Mouse (Mus musculus) heart, postnatal 0 days (tissue): Measurements from ENCODE around the gene Utf1. TPM values are rescaled to one million over a fixed set of nuclear protein-coding genes. Genes with fewer than 3 reads are reported as not detected.

Source experiments
- ATAC-seq: fragments of 200-750 bp; cut with Nextera tagmentation; 2 replicates; pipeline ENCODE4 v1.8.0; 2017; ENCODE audit warnings: low read depth, moderate number of reproducible peaks, moderate library complexity; ENCODE audit not compliant: insufficient read depth
- DNase-seq: peaks from one replicate; pipeline ENCODE4 v3.0.0-alpha.2; 2016; ENCODE audit warnings: low spot score
- H3K27ac ChIP-seq: fragments of 300-500 bp; sonication (generic); 2 replicates; pipeline ENCODE4 v1.5.1; 2014; ENCODE audit warnings: low read depth, mild to moderate bottlenecking
- H3K27me3 ChIP-seq: fragments of 300-500 bp; sonication (generic); 2 replicates; pipeline ENCODE4 v1.6.1; 2014; ENCODE audit warnings: low read length, mixed read lengths; ENCODE audit not compliant: control insufficient read depth, insufficient read depth
- H3K36me3 ChIP-seq: fragments of 300-500 bp; sonication (generic); replicated peaks from 2 replicates; pipeline ENCODE4 v1.6.1; 2014; ENCODE audit warnings: low read length, mixed read lengths; ENCODE audit not compliant: control insufficient read depth, insufficient read depth
- H3K4me1 ChIP-seq: fragments of 300-500 bp; sonication (generic); 2 replicates; pipeline ENCODE4 v1.6.1; 2014; ENCODE audit warnings: antibody characterized with exemption; ENCODE audit not compliant: control insufficient read depth, insufficient read depth
- H3K4me2 ChIP-seq: fragments of 300-500 bp; sonication (generic); 2 replicates; pipeline ENCODE4 v1.6.1; 2014; ENCODE audit warnings: low read depth, mild to moderate bottlenecking, low read length, moderate library complexity
- H3K4me3 ChIP-seq: fragments of 300-500 bp; sonication (generic); 2 replicates; pipeline ENCODE4 v1.5.1; 2014; ENCODE audit warnings: low read depth, low read length
- H3K9ac ChIP-seq: fragments of 300-500 bp; sonication (generic); replicated peaks from 2 replicates; pipeline ENCODE4 v1.6.1; 2014; ENCODE audit warnings: low read depth, low read length, mixed read lengths
- H3K9me3 ChIP-seq: fragments of 300-500 bp; sonication (generic); replicated peaks from 2 replicates; pipeline ENCODE4 v1.6.1; 2016; ENCODE audit warnings: low read length; ENCODE audit not compliant: control insufficient read depth
- CTCF ChIP-seq: IDR thresholded peaks from 2 replicates; pipeline ENCODE4 v1.5.1; 2016; ENCODE audit warnings: antibody characterized with exemption, control low read depth, low read depth
- EP300 ChIP-seq: IDR thresholded peaks from 2 replicates; pipeline ENCODE4 v1.6.1; 2016; ENCODE audit warnings: antibody characterized with exemption, low read depth
- WGBS: fragments of 180-500 bp; shearing (Covaris S2); extraction: QIAGEN DNeasy Blood & Tissue Kit; methylation state at CpG from one replicate; pipeline ENCODE4 v1.1.7; 2014; 5-methylcytosine and 5-hydroxymethylcytosine counted together
- polyA plus RNA-seq: library from polyadenylated mRNA; unstranded; fragments of >200 nt; fragmentation: Nextera tagmentation; extraction: Ambion mirVana; gene quantifications from 2 replicates; pipeline ENCODE4 v1.2.1, GENCODE M21; 2015
- total RNA-seq: library from RNA; depleted of rRNA; stranded (reverse); fragments of >200 nt; gene quantifications from 2 replicates; pipeline ENCODE4 v1.2.3, GENCODE M21; 2014; ENCODE audit warnings: low replicate concordance

Gene Utf1
- total and polyA plus RNA-seq, 2 experiments from 2014 or later: not detected

DNA sequence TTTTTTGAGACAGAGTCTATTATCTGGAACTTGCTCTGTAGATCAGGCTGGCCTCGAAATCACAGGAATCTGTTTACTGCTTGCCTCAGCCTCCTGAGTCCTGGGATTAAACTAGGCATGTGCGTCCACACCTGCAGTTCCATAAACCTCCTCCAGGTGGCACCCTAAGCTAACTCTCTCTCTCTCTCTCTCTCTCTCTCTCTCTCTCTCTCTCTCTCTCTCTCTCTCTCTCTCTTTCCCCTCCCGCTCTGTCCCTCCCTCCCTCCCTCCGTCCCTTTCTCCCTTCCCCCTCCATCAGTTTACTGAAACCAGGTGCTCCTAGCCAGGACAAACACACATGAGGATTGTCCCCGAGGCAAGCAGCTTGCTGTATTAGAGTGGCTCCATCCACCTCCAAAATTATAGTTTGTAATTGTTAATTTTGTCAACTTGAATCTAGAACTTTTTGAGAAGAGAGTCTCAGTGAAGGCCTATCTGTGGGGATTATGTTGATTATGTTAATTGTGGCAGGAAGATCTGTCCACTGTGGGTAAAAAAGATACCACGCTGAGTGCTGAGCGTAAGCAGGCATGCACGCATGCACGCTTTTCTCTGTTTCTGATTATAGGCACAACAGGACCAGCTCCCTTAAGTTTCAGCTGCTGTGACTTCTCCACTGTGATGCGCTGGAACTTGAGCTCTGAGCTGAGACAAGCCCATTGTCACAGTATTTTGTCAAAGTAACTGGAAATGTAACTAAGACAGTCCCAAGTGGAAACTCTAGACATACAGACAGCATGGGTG lies 25.9 kb downstream of the Utf1 start:
- H3K27ac ChIP-seq: no peak overlapping the region
- no peak for ATAC-seq
- WGBS: 45% methylated on average over 10 of the region's 10 CpGs
- no peak overlapping the region for H3K9ac ChIP-seq
- no peaks in the 10 kb centered on the region for H3K9me3 ChIP-seq
- H3K27me3 ChIP-seq: peaks cover 5% of the 10 kb centered on the region; the same call in 1 of the 2 replicates
- peak; percentile 46 for DNase-seq
- TF ChIP-seq EP300 (no peak), CTCF (peak; percentile 79)
- peaks cover 3% of the 10 kb centered on the region; the same call in 1 of the 2 replicates for H3K4me1 ChIP-seq
- H3K4me3 ChIP-seq: no peak overlapping the region
- no peak overlapping the region for H3K4me2 ChIP-seq
- no peaks in the 10 kb centered on the region for H3K36me3 ChIP-seq

- Histone ChIP-seq H3K9me3 (no peaks in the 10 kb centered on the region), H3K27me3 (peaks cover 5% of the 10 kb centered on the region; the same call in 1 of the 2 replicates), H3K9ac (no peak overlapping the region), H3K4me3 (no peak overlapping the region), H3K4me1 (peaks cover 3% of the 10 kb centered on the region; the same call in 1 of the 2 replicates), H3K36me3 (no peaks in the 10 kb centered on the region), H3K27ac (no peak overlapping the region), H3K4me2 (no peak overlapping the region)
- TF ChIP-seq CTCF: no peak
- TF ChIP-seq EP300: no peak
- WGBS: 77% methylated on average over 10 of the region's 10 CpGs
- DNase-seq (no peak), ATAC-seq (no peak)
Observed at GRCm38 (mm10) chr7:139970216-139970919, 26.8 kb downstream of the Utf1 start.

GRCm38 (mm10) chr7:139970979-139971378 lies 27.4 kb downstream of the Utf1 start:
- Histone ChIP-seq H3K4me3 (no peak overlapping the region), H3K36me3 (no peaks in the 10 kb centered on the region), H3K27me3 (peaks cover 5% of the 10 kb centered on the region; the same call in 1 of the 2 replicates), H3K9me3 (no peaks in the 10 kb centered on the region), H3K4me1 (peaks cover 3% of the 10 kb centered on the region; the same call in 1 of the 2 replicates), H3K4me2 (no peak overlapping the region), H3K9ac (no peak overlapping the region), H3K27ac (no peak overlapping the region)
- 68% methylated on average over 5 of the region's 5 CpGs for WGBS
- no peak for ATAC-seq
- no peak for DNase-seq
- TF ChIP-seq EP300 (no peak), CTCF (no peak)

DNA sequence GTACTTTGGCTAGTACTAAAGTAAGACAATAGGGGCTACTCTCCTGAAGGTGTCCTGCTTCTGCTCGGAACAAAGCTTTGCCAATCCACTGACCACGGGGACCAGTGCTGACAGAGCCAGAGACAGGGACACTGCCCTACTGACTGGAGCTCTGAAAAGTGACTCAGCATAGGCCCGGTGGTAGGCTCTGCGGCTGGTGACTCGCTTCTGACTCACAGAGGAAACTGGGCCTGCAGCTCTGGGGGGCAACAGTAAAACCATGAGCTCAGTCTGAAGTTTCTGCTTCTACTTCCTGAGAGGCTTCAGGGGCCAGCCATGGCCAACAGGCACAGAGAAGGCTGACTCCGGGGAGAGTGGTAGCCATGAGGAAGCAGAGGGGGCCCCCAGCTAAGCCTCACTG lies 27.8 kb downstream of the Utf1 start:
- WGBS: 48% methylated on average over 6 of the region's 6 CpGs
- no peak overlapping the region for H3K4me3 ChIP-seq
- H3K27ac ChIP-seq: no peak overlapping the region
- no peak for DNase-seq
- no peaks in the 10 kb centered on the region for H3K36me3 ChIP-seq
- peaks cover 5% of the 10 kb centered on the region; the same call in 1 of the 2 replicates for H3K27me3 ChIP-seq
- H3K9me3 ChIP-seq: no peaks in the 10 kb centered on the region
- no peak for ATAC-seq
- TF ChIP-seq EP300: no peak
- TF ChIP-seq CTCF: no peak
- no peak overlapping the region for H3K4me2 ChIP-seq
- peaks cover 3% of the 10 kb centered on the region; the same call in 1 of the 2 replicates for H3K4me1 ChIP-seq
- no peak overlapping the region for H3K9ac ChIP-seq

GRCm38 (mm10) chr7:139972923-139973331 lies 29.3 kb downstream of the Utf1 start:
- Histone ChIP-seq H3K4me3 (no peak overlapping the region), H3K4me2 (no peak overlapping the region), H3K9ac (no peak overlapping the region), H3K4me1 (peaks cover 3% of the 10 kb centered on the region; the same call in 1 of the 2 replicates), H3K36me3 (no peaks in the 10 kb centered on the region), H3K27me3 (peaks cover 5% of the 10 kb centered on the region; the same call in 1 of the 2 replicates), H3K9me3 (no peaks in the 10 kb centered on the region), H3K27ac (no peak overlapping the region)
- TF ChIP-seq EP300 (no peak), CTCF (no peak)
- ATAC-seq: no peak
- no peak for DNase-seq
